Mouse (Mus musculus) spleen, adult 2 months (tissue): ENCODE results near the gene Wfdc17.

Experiments used
- CTCF ChIP-seq: fragments of 200-500 bp; IDR thresholded peaks from 2 replicates; pipeline ENCODE4 v1.5.1; 2011; ENCODE audit warnings: mild to moderate bottlenecking, inconsistent platforms; ENCODE audit not compliant: insufficient read depth, insufficient read length, insufficient replicate concordance; ENCODE audit errors: extremely low read depth
- POLR2A ChIP-seq: fragments of 200-500 bp; IDR thresholded peaks from 2 replicates; pipeline ENCODE4 v1.6.1; 2011; ENCODE audit warnings: low read depth, low read length, inconsistent platforms

GRCm38 (mm10) chr11:83662204-83662603 is 41.6 kb upstream of the Wfdc17 start, which contains the start of gene Ccl4:
- TF ChIP-seq CTCF, result no peak
- TF ChIP-seq POLR2A, result no peak
